Mouse (Mus musculus) liver, embryonic 15.5 days (tissue): Measurements from ENCODE around the gene Anxa5. TPM values are rescaled to one million over a fixed set of nuclear protein-coding genes. Genes with fewer than 3 reads are reported as not detected.

Source experiments
- ATAC-seq: fragments of 200-750 bp; cut with Nextera tagmentation; 2 replicates; pipeline ENCODE4 v1.8.0; 2017; ENCODE audit warnings: moderate number of reproducible peaks, mild to moderate bottlenecking, moderate library complexity; ENCODE audit not compliant: insufficient read depth
- H3K27ac ChIP-seq: fragments of 300-500 bp; sonication (generic); replicated peaks from 2 replicates; pipeline ENCODE4 v1.5.1; 2015; ENCODE audit warnings: mild to moderate bottlenecking, inconsistent platforms
- H3K27me3 ChIP-seq: fragments of 300-500 bp; sonication (generic); 2 replicates; pipeline ENCODE4 v1.6.1; 2015; ENCODE audit warnings: mild to moderate bottlenecking, inconsistent platforms
- H3K36me3 ChIP-seq: fragments of 300-500 bp; sonication (generic); replicated peaks from 2 replicates; pipeline ENCODE4 v1.6.1; 2015; ENCODE audit warnings: moderate library complexity, mild to moderate bottlenecking, inconsistent platforms
- H3K4me1 ChIP-seq: fragments of 300-500 bp; sonication (generic); replicated peaks from 2 replicates; pipeline ENCODE4 v1.6.1; 2015; ENCODE audit warnings: inconsistent platforms
- H3K4me2 ChIP-seq: fragments of 300-500 bp; sonication (generic); 2 replicates; pipeline ENCODE4 v1.6.1; 2015; ENCODE audit warnings: moderate library complexity, mild to moderate bottlenecking, inconsistent platforms
- H3K4me3 ChIP-seq: fragments of 300-500 bp; sonication (generic); replicated peaks from 2 replicates; pipeline ENCODE4 v1.5.1; 2015; ENCODE audit warnings: mild to moderate bottlenecking, inconsistent platforms
- H3K9ac ChIP-seq: fragments of 300-500 bp; sonication (generic); 2 replicates; pipeline ENCODE4 v1.6.1; 2015; ENCODE audit warnings: moderate library complexity, mild to moderate bottlenecking, inconsistent platforms
- H3K9me3 ChIP-seq: fragments of 300-500 bp; sonication (generic); replicated peaks from 2 replicates; pipeline ENCODE4 v1.6.1; 2016; ENCODE audit warnings: inconsistent platforms
- WGBS: fragments of 180-500 bp; shearing (Covaris S2); methylation state at CpG from one replicate; pipeline ENCODE4 v1.1.7; 2015; ENCODE audit warnings: mixed read lengths; ENCODE audit not compliant: insufficient replicate concordance; 5-methylcytosine and 5-hydroxymethylcytosine counted together
- polyA plus RNA-seq: library from polyadenylated mRNA; unstranded; fragments of >200 nt; fragmentation: Nextera tagmentation; extraction: Ambion mirVana; gene quantifications from 2 replicates; pipeline ENCODE4 v1.2.1, GENCODE M21; 2015

Anxa5 gene
- polyA plus RNA-seq, 1 experiment from 2014 or later = 76.1 TPM

DNA sequence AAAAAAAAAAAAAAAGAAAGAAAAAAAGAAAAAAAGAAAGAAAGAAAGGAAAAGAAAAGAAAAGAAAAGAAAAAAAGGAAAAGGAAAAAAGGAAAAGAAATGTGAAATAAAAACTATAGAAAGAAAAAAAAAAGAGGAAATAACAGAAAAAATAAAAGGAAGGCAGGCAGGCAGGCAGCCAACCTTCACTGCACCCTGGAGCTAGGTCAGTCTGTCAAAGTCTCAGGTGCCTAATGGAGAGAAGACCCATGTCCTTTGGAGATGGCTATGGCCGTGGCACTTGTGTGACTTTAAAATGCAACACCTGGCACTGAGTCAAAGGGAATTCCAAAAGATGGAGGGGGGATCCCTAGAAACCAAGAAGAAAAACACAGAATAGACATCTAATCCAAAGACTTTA lies 12.7 kb upstream of the Anxa5 start:
- Histone ChIP-seq H3K9ac (no peak overlapping the region), H3K4me1 (peaks cover 4% of the 10 kb centered on the region; the same call in 1 of the 2 replicates), H3K27me3 (no peaks in the 10 kb centered on the region), H3K36me3 (no peaks in the 10 kb centered on the region), H3K27ac (no peak overlapping the region), H3K9me3 (no peaks in the 10 kb centered on the region), H3K4me3 (no peak overlapping the region), H3K4me2 (no peak overlapping the region)
- WGBS = 65% methylated on average over 1 of the region's 1 CpGs
- ATAC-seq = no peak

DNA sequence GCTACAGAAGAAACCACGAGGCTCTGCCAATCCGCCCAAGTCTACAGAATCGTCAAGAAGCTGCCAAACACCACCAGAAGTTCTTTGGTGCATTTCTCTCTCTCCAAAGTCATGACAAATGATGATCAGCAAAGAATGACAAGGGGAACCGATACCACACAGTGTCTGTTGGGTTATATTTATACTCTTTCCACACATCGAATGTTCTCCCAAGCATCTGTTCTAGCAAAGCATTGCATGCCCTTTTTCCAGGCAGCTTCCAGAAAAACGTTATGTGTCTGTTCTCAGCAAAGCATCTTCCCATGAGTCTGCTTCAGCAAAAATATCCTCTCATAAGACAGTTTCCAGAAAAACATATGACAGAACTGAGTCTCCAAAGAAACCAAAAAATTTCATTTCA lies 11.2 kb upstream of the Anxa5 start:
- Histone ChIP-seq H3K27me3 (no peaks in the 10 kb centered on the region), H3K4me2 (no peak overlapping the region), H3K27ac (no peak overlapping the region), H3K9me3 (no peaks in the 10 kb centered on the region), H3K36me3 (no peaks in the 10 kb centered on the region), H3K4me3 (no peak overlapping the region), H3K4me1 (peaks cover 6% of the 10 kb centered on the region; the same call in 1 of the 2 replicates), H3K9ac (no peak overlapping the region)
- no peak for ATAC-seq
- 52% methylated on average over 6 of the region's 6 CpGs for WGBS

DNA sequence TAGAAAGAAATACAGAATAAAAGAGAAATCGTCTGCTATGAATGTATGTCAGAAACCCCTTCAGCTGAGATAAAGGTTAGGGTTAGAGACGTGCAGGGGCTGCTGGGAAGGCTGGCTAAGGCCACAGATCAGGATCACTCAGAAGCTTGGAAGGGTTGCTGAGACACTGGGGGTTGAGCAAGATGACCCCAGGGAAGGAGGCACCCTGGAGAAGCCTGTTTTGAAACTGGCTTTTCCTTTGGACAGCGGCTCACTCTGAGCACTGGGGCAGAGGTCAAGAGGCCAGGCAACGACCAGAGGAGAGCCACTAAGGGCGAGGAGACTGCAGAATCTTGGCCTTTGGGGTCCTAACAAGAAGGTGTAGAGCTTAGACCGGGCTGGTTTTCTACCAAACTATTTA lies 10.5 kb upstream of the Anxa5 start:
- no peak for ATAC-seq
- Histone ChIP-seq H3K4me2 (no peak overlapping the region), H3K4me1 (peaks cover 6% of the 10 kb centered on the region; the same call in 1 of the 2 replicates), H3K27me3 (no peaks in the 10 kb centered on the region), H3K4me3 (no peak overlapping the region), H3K36me3 (no peaks in the 10 kb centered on the region), H3K9me3 (no peaks in the 10 kb centered on the region), H3K27ac (no peak overlapping the region), H3K9ac (no peak overlapping the region)
- 35% methylated on average over 6 of the region's 6 CpGs for WGBS

DNA sequence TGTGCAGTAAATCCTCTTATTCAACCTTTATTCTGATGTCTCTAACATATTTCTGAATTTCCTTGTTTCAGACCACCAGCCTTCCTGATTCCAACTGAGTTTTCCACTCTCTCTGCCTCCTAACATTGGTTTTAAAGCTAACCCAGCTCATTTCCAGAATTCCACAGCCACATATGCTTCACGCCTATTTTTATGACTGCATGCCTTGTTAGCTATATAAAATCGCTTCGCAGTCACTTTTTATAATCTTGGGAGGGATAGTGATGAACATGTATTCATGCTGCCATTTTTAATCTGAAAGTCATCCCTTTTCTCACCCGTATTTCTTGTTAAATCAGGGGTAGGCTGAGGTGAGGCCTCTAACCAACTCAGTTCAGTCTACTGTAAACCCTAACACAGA lies 8.6 kb upstream of the Anxa5 start:
- peaks cover 6% of the 10 kb centered on the region; the same call in 1 of the 2 replicates for H3K4me1 ChIP-seq
- H3K4me3 ChIP-seq = no peak overlapping the region
- no peaks in the 10 kb centered on the region for H3K9me3 ChIP-seq
- no peak overlapping the region for H3K4me2 ChIP-seq
- WGBS = 65% methylated on average over 4 of the region's 4 CpGs
- no peaks in the 10 kb centered on the region for H3K36me3 ChIP-seq
- H3K27me3 ChIP-seq = no peaks in the 10 kb centered on the region
- no peak overlapping the region for H3K9ac ChIP-seq
- no peak for ATAC-seq
- H3K27ac ChIP-seq = no peak overlapping the region

DNA sequence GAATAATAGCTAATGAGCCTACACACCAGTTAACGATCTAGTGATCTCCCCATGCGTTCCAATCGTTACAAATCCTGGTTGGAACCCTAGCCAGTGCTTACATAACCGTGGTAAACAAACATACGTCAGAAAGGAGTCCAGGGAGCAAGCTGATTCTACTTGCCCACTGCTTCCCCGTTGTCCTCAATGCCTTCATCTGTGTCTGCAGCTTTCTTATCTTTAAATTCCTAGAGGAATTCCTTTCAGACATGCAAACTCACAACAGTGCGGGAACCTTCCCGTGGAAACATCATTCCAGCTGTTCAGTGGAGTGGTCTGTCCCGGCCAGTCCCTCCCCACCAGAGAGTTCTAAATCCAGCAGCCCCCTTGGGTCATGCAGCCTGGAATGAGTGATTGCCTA lies 7.2 kb upstream of the Anxa5 start:
- H3K27me3 ChIP-seq = no peaks in the 10 kb centered on the region
- H3K9ac ChIP-seq = no peak overlapping the region
- peaks cover 6% of the 10 kb centered on the region; the same call in 1 of the 2 replicates for H3K4me1 ChIP-seq
- H3K4me2 ChIP-seq = peak overlapping the region; percentile 23; the same call in 1 of the 2 replicates
- ATAC-seq = no peak
- H3K4me3 ChIP-seq = no peak overlapping the region
- no peaks in the 10 kb centered on the region for H3K9me3 ChIP-seq
- H3K36me3 ChIP-seq = no peaks in the 10 kb centered on the region
- 47% methylated on average over 9 of the region's 9 CpGs for WGBS
- H3K27ac ChIP-seq = no peak overlapping the region

DNA sequence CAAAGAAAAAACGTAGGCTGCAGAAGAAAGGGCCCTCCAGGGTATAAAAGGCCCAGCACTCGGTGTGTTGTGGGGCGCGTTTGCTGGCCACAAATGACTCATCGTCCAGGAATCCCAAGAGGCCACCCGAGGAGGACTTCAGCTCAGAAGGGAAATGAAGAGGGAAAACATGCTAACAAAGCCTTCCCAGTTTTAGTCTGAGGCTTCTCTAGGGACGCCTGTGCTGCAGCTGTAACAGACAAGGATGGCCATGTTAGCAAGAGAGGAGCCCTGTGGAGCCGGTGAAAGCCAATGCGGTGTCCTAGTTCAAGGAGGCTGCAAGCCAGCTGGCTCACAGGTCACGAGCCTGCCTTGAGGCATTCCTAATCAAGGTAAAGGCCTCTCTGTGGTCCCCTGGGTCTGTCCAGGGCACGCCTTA lies 6.1 kb upstream of the Anxa5 start:
- no peak for ATAC-seq
- Histone ChIP-seq H3K4me1 (peaks cover 7% of the 10 kb centered on the region), H3K9ac (no peak overlapping the region), H3K4me2 (no peak overlapping the region), H3K27me3 (no peaks in the 10 kb centered on the region), H3K27ac (no peak overlapping the region; the same call in 1 of the 2 replicates), H3K36me3 (no peaks in the 10 kb centered on the region), H3K4me3 (no peak overlapping the region), H3K9me3 (no peaks in the 10 kb centered on the region)
- 36% methylated on average over 11 of the region's 11 CpGs for WGBS

DNA sequence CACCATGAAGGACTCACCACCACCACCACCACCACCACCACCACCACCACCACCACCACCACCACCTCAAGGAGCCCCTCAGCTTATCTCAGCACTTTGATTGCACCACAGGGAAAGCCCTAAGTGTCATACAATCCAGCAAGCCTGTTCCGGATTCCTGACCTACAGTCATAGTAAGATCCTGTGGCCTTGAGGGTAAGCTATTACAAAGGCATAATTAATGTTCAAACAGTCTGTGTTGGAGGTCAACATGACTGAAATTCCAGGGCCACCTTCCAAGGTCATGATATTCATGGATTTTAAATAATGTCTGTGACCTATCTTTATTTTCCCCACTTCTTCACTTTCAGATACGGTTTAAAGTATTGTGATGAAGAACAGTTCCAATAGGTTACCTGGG lies 4.8 kb upstream of the Anxa5 start:
- no peaks in the 10 kb centered on the region for H3K9me3 ChIP-seq
- H3K4me3 ChIP-seq = no peak overlapping the region
- H3K4me2 ChIP-seq = no peak overlapping the region
- peaks cover 16% of the 10 kb centered on the region for H3K4me1 ChIP-seq
- no peaks in the 10 kb centered on the region for H3K27me3 ChIP-seq
- H3K9ac ChIP-seq = no peak overlapping the region
- no peak overlapping the region for H3K27ac ChIP-seq
- WGBS = 62% methylated on average over 2 of the region's 2 CpGs
- no peaks in the 10 kb centered on the region for H3K36me3 ChIP-seq
- ATAC-seq = no peak

DNA sequence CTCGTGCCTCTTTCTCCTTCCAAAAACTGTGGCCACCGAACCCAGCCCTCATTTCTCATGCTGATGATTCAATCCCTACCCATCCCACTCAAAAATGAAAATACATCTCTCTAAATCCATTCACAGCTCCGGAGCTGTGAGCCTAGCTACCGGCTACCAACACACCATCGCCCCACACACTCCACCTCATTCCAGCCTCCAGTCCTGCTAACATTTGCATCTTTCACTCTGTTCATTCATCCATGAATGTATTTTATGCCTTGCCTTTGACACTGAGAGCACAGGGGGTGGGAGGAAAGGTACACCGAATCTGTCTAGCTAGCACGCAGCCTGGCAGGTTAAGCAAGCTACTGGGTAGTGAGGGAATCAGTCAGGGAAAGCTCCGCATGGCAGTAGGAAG lies 3.1 kb upstream of the Anxa5 start:
- Histone ChIP-seq H3K27ac (no peak overlapping the region), H3K9ac (no peak overlapping the region), H3K4me2 (no peak overlapping the region), H3K27me3 (no peaks in the 10 kb centered on the region; the same call in 1 of the 2 replicates), H3K36me3 (no peaks in the 10 kb centered on the region), H3K9me3 (no peaks in the 10 kb centered on the region), H3K4me3 (no peak overlapping the region), H3K4me1 (peaks cover 28% of the 10 kb centered on the region)
- WGBS = 74% methylated on average over 8 of the region's 8 CpGs
- no peak for ATAC-seq

DNA sequence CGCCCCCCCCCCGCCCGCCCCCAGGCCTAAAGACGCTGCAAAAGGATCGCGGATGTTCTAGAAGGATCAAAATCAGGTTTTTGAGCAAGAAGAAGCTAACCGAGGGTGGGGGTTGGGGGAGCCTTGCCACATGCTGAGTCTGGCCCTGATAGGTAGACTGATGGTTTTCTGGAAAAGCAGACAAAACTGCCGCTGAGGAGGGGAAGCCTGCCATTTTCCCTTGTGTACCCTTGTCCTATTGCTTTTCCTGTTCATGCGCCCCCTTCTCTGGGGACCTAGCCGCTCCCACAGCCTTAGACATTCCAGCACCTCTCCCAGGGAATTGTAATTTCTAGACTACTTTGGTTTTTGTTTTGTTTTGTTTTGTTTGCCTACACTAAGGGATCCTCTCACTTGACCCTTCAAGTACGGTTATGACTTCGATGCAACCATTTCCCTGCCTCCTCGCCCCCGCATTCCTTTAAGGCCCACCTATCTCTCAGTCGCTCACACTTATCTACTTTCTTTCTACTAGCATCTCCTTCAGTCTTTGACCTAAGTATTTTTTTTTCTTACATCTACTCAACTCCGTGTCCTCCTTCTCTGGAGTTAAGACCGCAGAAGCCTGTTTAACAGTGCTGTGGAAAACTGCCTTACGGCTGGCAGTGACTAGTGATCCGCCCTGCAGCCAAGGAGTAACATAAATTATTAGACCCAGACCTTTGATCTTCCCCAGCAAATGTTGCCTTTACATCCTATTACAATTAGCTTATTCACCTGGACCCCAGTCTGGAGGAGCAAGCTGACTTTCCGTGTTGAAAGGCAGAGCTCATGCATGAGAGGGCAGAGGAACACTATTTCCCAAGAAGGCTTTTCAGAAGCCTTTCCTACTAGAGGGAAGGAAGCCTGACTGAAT lies 814 bp upstream of the Anxa5 start:
- Histone ChIP-seq H3K36me3 (no peaks in the 10 kb centered on the region), H3K4me1 (peaks cover 32% of the 10 kb centered on the region), H3K27me3 (no peaks in the 10 kb centered on the region; the same call in 1 of the 2 replicates), H3K9ac (peak overlapping the region; percentile 43), H3K4me3 (peak overlapping the region; percentile 64), H3K4me2 (peak overlapping the region; percentile 90), H3K9me3 (no peaks in the 10 kb centered on the region), H3K27ac (peak overlapping the region; percentile 64; the same call in 1 of the 2 replicates)
- 42% methylated on average over 20 of the region's 20 CpGs for WGBS
- ATAC-seq = no peak

DNA sequence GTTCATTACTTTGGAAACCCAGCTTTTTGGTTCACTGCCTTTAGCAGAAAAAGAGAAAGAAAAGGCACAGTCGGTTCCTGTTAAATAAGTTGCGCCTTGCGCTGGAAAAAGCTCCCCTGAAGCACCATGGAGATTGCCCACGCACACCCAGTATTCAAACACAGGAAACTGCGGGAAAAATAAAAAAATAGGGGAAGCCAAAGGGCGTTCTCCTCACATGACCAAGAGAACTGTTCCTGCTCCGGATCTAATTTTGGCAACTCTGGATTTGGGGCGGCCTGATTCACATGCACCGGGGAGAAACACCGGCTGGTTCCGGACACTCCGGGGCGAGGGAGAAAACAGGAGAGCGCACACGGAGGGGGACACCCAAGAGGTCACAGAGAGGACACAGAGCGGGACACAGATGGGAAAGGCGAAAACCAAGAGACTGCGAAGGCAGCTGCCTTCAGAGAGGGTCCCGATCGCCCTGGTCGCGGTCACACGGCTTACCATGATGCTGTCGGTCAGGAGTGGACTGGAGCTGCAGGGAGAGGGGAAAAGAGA lies 683 bp downstream of the Anxa5 start:
- H3K9ac ChIP-seq = peak overlapping the region; percentile 45
- H3K4me3 ChIP-seq = peak overlapping the region; percentile 64
- peak overlapping the region; percentile 73 for H3K27ac ChIP-seq
- peak overlapping the region; percentile 90 for H3K4me2 ChIP-seq
- H3K36me3 ChIP-seq = no peaks in the 10 kb centered on the region
- H3K27me3 ChIP-seq = no peaks in the 10 kb centered on the region; the same call in 1 of the 2 replicates
- peaks cover 32% of the 10 kb centered on the region for H3K4me1 ChIP-seq
- no peaks in the 10 kb centered on the region for H3K9me3 ChIP-seq
- no peak for ATAC-seq
- under 1% methylated on average over 24 of the region's 24 CpGs for WGBS

DNA sequence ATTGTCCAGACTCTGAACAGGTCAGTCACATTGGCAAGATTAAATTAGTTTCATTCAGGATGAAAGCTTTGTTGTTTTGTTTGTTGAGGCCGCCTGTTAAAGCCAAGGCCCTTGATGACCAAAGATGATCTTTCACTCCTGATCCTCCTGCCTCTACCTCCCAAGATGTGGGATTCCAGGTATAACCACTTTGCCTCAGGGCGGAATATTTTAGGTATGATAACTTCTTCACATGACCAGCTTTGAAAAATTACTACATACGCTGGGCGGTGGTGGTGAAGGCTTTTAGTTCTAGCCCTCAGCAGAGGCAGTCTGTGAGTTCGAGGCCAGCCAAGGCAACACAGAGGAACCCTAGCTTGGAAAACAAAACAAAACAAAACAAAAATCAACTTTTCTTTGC lies 1.3 kb downstream of the Anxa5 start:
- Histone ChIP-seq H3K9me3 (no peaks in the 10 kb centered on the region), H3K4me3 (peak overlapping the region; percentile 64), H3K27me3 (no peaks in the 10 kb centered on the region; the same call in 1 of the 2 replicates), H3K27ac (no peak overlapping the region), H3K36me3 (no peaks in the 10 kb centered on the region), H3K4me2 (peak overlapping the region; percentile 90), H3K4me1 (peaks cover 32% of the 10 kb centered on the region), H3K9ac (no peak overlapping the region)
- 65% methylated on average over 5 of the region's 5 CpGs for WGBS
- no peak for ATAC-seq
